Mouse (Mus musculus) megakaryocyte, adult 5-6 weeks (primary cell): ENCODE results near the gene Htra3. TPM values are rescaled to one million over a fixed set of nuclear protein-coding genes. Genes with fewer than 3 reads are reported as not detected.

Experiments used
- ATAC-seq: 2 replicates; pipeline ENCODE4 v1.8.0; 2016; ENCODE audit warnings: mild to moderate bottlenecking, inconsistent platforms; ENCODE audit not compliant: poor library complexity, severe bottlenecking
- total RNA-seq, 2 experiments: library from RNA; stranded (forward) in 1 of 2; stranded (reverse) in 1 of 2; fragments of 153-499, 151-499 nt in 1 of 2; fragments of 221-1000, 200-1000 nt in 1 of 2; gene quantifications; 2 replicates each; pipeline versions ENCODE4 v1.2.3 to v1.2.4; 2015 to 2017

The Htra3 gene
- total RNA-seq (2015) (0.04 TPM in 1 of 2 replicates, not detected in the other), total RNA-seq (2017) (not detected in 2 replicates)

DNA sequence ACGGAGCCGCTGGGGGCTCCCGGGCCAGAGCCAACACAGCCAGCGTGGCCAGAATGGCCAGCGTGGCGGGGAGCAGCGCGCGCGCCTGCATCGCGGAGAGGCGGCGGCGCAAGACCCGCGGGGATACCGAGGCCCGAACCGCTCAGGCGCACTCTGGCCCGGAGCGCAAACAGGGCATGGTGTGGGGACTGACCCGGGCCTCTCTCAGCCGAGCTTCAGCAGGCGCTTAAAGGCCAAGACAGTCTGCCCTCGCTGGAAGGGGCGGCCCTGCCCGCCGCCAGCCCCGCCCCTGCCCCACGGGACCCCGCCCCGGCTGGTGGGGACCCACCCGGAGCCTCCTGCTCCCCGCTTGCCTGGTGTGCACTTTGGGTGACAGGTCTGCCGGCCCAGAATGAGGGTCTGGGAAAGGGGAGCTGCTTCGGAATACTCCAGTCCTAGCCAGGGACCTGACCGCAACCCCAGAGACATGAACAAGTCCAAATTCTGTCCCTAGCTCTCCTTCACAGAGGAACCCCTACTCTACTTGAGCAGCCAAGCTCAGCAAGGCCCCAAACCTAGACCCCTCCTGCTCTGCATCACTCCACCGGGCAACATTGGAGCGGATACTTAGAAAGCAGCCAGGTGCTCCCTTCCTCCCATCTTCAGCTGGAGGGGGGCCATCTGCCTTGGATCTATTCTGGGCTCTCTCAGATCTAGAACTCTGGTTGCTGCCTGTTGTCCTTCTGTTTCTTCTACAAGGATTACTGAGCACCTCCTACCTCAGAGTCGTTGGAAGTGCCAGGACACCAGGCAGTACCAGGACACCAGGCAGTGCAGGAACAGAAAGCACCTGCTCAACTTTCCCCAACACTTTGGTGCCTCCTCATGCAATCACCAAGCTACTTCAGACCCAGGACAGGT lies at the start of gene Htra3:
TSS of gene Htra3 (minus strand) at position 527 of the 900 bp plus-strand sequence.
- ATAC-seq = no peak

DNA sequence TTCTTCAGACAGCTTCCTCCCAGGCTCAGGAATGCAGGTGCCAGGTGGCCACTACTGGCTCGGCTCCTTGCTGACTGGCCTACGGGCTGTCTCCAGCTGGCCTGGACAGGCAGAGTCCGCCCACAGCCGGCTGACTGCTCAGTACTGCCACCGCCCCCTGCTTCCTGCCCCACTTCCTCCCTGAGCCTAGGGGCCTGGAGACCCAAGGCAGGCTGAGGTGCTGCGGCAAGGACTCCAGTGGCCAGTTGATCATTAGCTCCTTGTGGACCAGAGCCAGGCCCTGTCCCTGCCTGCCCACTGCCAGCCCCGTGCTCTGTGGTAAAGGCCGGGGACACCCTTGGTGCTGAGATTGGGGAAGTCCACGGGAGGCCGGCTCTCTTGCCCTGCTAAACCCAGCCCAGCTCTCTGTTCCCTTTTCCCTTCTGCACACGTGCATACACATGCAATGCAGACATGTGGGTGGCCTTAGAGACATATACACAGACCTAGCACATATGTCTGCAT lies 49.4 kb upstream of the Htra3 start:
- peak; percentile 83 for ATAC-seq

DNA sequence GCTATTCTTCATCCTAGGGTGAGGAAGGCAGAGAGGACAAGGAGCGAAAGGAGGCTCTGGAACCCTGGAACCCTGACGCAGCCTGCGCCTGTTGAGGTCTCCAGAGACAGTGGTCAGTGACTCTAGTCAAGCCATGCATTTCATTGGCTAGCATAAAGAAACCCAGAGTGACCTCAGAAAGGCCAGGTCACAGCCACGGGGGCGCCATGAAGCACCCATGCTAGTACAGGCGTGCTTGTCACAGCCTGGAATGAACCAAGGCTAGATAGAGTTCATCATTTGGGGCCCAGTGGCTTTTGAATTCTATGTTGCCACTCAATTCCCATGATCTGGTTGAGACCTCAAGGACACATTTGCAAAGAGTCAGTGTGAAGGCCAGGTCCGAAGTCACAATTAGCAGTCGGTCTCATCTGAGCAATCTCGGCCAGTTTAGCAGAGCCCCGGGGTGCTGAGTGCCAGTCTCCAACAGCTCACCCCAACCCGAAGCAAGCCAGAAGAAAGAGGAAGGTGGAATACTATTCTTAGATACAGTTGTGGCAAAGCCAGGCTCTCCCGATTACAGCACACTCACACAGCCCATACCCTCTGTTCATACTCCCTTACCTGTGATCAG lies 48.9 kb upstream of the Htra3 start:
- ATAC-seq = peak; percentile 59

DNA sequence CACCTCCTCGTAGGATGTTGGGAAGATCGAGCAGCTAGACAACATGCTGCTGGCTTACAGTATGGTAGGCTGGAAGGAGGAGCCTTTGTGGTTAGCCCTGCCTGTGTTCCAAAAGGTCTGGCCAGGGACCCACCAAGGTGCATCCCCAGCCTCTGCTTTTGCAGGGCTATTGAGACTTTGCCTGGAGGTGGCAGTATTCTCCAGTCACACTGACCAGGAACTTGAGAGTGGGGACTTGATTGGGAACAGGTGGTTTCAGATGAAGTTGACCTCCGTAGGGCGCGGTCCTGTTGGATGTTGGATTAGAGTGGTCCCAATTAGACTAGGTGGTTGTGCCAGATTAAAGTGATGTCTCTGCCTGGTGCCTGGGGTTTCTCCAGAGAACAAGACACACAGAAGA lies 47.9 kb upstream of the Htra3 start:
- ATAC-seq = no peak

- ATAC-seq = peak; percentile 31
Measured at GRCm38 (mm10) chr5:35725840-35726239, 46.3 kb upstream of the Htra3 start.

GRCm38 (mm10) chr5:35723900-35724299 lies 44.3 kb upstream of the Htra3 start:
- ATAC-seq = no peak

DNA sequence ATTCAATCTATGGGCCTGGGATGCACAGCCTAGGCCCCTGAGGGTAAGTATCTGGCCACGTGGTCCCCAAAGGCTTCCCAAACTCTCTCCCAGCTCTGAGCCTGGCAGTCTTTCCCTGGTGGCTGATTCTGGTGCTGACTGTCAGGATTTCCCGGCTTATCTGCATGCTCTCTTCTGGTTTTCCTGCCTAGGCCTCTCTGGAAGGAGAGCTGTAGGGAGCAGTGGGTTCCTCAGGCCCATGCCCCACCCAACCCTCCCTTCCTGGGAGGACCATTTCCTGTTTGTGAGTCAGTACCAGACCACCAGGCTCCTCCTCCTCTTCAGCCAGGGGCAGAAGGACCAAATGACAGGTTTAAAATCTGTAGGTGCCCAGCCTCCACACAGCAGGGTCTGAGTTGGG lies 43.1 kb upstream of the Htra3 start:
- ATAC-seq = no peak

DNA sequence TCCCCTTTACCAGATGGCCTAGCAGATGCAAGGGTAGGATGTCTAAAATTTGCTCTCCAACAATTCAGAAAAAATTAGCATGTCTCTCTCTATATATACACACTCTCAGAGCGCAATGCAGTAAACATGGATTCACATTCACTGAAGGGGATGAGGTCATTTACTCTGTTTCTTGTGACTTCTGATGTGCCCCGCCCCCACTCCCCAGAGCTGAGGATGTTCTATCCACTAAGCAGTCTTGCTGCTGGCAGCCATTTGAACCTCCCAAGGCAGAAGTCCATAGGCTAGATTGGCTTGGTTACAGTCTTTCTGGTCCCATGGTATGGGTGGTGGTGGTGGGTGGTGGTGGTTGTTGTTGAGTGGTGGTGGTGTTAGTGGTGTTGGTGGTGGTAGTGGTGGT lies 42.4 kb upstream of the Htra3 start:
- no peak for ATAC-seq

- no peak for ATAC-seq
Measured at GRCm38 (mm10) chr5:35719880-35720279, 40.3 kb upstream of the Htra3 start.

DNA sequence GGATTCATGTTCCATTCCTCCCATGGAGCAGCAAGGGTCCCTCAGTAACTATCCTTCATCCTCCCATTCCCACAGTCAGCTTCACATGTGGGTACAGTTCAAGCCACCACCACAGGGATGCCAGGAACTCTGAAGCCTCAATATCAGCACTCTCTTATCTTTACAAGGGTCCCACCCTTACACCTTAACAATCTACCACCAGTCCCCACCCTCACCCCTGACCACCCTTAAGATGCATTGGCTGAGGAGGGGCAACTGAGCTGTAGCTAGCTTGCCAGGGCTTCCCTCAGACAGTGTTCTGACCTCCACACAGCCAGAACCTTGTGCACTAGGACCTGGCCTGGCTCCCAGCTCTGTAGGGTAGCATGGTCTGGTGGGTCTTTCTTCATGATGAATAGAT lies 39.8 kb upstream of the Htra3 start:
- no peak for ATAC-seq

GRCm38 (mm10) chr5:35718817-35719216 lies 39.2 kb upstream of the Htra3 start:
- no peak for ATAC-seq

DNA sequence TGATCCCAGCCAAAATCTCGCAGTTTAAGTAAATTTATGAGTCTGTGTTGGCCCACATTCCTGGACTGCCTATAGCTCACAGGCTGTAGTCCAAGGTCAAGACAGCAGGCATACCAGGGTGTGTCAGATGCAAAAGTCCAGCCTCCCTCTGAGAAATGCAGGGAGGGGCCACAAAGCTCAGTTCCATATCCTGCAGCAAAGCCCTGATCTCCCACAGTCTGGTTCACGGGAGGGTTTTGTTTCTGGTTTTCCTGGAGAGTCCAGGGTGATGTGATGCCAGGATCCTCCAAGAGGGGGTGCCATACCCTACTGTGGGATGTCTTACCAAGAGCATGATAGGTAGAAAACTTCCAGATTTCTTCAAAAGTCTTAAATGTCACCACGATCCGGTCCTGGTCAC lies 38.4 kb upstream of the Htra3 start:
- no peak for ATAC-seq

DNA sequence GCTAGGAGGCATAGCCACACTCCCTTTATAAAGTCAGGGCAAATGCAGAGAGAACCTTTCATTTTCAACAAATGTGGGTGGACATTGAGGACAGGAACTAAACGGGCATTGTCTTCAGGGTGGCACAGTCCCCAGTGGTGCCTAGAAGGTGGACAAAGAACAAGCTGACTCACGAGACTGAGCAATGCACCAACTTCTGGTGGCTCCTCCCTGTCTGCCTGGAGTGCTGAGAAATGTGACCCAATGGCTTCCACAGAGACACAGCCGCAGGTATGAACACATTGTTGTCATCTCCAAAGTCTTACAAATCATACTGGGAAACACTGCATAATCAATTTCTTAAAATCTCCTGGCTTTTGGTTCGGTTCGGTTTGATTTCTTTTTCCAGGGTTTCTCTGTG lies 37.9 kb upstream of the Htra3 start:
- no peak for ATAC-seq

DNA sequence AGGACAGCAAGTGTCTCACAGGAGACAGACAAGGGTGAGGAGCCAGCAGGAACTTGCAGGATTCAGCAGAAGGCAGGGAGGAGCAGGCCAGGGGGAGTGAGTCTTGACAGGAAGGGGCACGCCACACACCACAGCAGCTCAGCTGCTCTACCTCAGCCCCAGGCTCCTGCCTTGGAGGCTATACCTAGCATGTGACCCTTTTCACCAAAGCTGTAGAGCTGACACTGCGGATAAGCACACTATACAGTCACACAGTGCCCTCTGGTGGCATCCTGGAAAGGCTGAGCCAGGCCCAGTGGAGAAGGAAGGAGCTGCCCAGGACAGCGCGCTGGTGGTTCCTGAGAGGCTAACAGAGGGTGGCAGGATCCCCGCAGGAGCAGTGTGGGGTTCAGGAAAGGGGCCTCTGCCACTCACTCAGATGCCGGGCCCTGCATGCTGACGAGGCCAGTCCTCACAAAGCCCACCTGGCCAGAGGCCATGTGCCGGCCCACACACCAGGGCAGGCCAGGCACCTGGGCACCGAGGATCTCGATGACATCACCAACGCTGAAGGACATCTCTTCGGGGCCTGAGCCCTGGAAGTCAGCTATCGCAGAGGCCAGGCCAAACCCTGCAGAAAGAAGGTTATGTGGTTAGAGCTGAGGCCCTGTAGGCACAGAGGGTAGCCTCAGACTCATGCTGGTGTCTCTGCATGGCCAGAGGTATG lies 34.2 kb upstream of the Htra3 start:
- peak; percentile 69 for ATAC-seq

DNA sequence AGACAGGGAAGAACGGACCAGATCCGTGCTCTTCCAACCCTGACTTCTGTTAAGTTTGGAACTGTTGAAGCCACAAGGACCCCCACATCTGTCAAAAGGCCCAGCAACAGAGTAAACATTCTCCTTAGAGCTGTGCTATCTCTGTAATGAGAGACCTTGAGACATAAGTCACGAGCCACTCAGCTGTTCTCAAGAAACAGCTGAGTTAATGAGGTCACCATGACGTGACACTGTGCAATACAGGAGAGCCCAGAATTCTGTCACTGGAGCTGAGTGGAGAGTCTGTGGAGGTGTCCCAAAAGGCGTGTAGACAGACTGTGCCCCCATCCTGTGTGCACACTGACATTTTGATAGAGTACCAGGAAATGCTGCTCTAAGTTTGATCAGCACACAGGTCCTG lies 32.9 kb upstream of the Htra3 start:
- ATAC-seq = no peak

DNA sequence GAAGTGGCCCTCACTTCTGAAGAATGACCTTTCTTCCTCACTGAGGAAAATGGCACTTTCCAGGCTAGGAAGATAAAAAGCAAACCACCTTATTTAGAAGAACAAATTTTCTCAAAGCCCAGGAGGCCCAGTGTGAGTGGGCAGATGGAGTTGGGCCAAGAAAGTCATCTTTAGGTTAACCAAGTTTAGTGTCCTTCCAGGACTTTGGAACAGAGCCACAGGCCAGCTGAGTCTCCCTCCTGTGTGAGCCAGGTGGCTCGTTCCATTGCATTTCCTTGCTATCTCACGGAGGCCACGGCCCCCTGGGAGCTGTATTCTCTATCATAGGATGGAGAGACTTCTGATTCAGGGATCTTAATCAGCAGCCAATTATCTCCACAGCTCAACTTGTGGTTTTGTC lies 31.3 kb upstream of the Htra3 start:
- ATAC-seq = no peak

- no peak for ATAC-seq
Measured at GRCm38 (mm10) chr5:35710481-35710880, 30.9 kb upstream of the Htra3 start.

GRCm38 (mm10) chr5:35705411-35705810 lies 25.8 kb upstream of the Htra3 start:
- ATAC-seq = no peak

- no peak for ATAC-seq
Measured at GRCm38 (mm10) chr5:35703814-35704213, 24.2 kb upstream of the Htra3 start.

- ATAC-seq = 0 out of 2 replicates have a peak, but pooled peaks have one; percentile 21
Measured at GRCm38 (mm10) chr5:35703183-35703582, 23.6 kb upstream of the Htra3 start.

DNA sequence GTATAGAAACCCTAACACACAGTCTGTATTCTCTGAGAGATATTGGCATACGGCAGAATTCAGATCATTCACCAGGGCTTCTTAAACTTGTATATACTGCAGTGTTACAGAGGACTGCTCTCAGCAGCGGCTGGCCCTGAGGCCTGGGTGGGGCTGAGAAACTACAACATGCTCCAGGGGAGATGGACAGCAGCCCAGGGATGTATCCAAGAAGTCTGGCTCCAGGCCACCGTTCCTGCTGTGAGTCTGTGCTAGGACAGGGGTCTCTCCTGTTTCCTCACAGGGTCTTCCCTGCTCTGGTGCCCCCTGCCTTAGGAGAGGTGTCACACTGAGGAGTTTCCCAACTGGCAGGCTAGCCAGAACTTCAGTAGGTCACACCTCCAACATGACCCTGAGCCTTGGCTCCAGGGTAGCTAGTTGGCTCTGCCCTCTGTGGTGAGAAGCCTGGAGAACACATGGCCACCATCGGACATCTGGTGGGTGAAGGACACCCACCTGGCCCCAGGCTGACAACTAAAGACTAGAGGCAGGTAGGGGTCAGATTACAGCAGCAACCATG lies 23.1 kb upstream of the Htra3 start:
- ATAC-seq = no peak
